Mouse (Mus musculus) limb, embryonic 13.5 days (tissue): ENCODE results near the gene Gm20388. TPM values are rescaled to one million over a fixed set of nuclear protein-coding genes. Genes with fewer than 3 reads are reported as not detected.
"Not testable (repeated sequence)": the region's sequence is repeated elsewhere in the genome, so short reads cannot be mapped to it uniquely, and the experiment has no call there.

Source experiments
- ATAC-seq: fragments of 200-750 bp; cut with Nextera tagmentation; 2 replicates; pipeline ENCODE4 v1.8.0; 2017; ENCODE audit warnings: low read depth, moderate number of reproducible peaks, moderate TSS enrichment; ENCODE audit not compliant: low FRiP score
- H3K27ac ChIP-seq: fragments of 300-500 bp; sonication (generic); 2 replicates; pipeline ENCODE4 v1.5.1; 2015; ENCODE audit warnings: inconsistent platforms, mild to moderate bottlenecking, moderate library complexity
- H3K27me3 ChIP-seq: fragments of 300-500 bp; sonication (generic); 2 replicates; pipeline ENCODE4 v1.6.1; 2015; ENCODE audit warnings: mild to moderate bottlenecking, inconsistent platforms
- H3K36me3 ChIP-seq: fragments of 300-500 bp; sonication (generic); 2 replicates; pipeline ENCODE4 v1.6.1; 2015; ENCODE audit warnings: inconsistent platforms, mild to moderate bottlenecking, moderate library complexity
- H3K4me1 ChIP-seq: fragments of 300-500 bp; sonication (generic); 2 replicates; pipeline ENCODE4 v1.6.1; 2015; ENCODE audit warnings: inconsistent platforms
- H3K4me2 ChIP-seq: fragments of 300-500 bp; sonication (generic); replicated peaks from 2 replicates; pipeline ENCODE4 v1.6.1; 2015; ENCODE audit warnings: inconsistent platforms, mild to moderate bottlenecking, moderate library complexity
- H3K4me3 ChIP-seq: fragments of 300-500 bp; sonication (generic); 2 replicates; pipeline ENCODE4 v1.5.1; 2015; ENCODE audit warnings: moderate library complexity, mild to moderate bottlenecking, inconsistent platforms
- H3K9ac ChIP-seq: fragments of 300-500 bp; sonication (generic); 2 replicates; pipeline ENCODE4 v1.6.1; 2015; ENCODE audit warnings: mild to moderate bottlenecking, inconsistent platforms
- H3K9me3 ChIP-seq: fragments of 300-500 bp; sonication (generic); 2 replicates; pipeline ENCODE4 v1.6.1; 2016; ENCODE audit warnings: inconsistent platforms
- WGBS: fragments of 180-500 bp; shearing (Covaris S2); methylation state at CpG from one replicate; pipeline ENCODE4 v1.1.7; 2015; 5-methylcytosine and 5-hydroxymethylcytosine counted together
- polyA plus RNA-seq: library from polyadenylated mRNA; unstranded; fragments of >200 nt; fragmentation: Nextera tagmentation; extraction: Ambion mirVana; gene quantifications from 2 replicates; pipeline ENCODE4 v1.2.1, GENCODE M21; 2015

Gm20388 gene
- polyA plus RNA-seq, 1 experiment from 2014 or later: 7.1 TPM

DNA sequence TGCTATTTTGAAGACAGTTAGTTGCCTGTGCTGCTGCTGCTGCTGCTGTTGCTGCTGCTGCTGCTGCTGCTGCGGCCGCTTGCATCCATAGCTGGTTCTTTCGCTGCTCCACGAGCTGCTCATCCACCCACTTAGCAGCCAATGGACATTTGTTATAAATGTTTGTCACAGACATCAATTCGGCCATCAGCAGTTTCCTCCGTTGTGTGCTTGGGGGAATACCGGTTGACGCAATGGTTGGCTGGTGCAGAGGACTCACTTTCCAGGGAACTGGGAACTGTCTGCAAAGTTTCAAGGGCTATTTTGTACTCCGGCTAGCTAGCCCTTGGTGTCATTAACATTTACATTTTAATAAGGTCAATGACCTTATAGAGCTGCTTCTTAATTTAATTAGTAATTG, 793.6 kb downstream of the Gm20388 start:
- no peak overlapping the region for H3K9ac ChIP-seq
- no peaks in the 10 kb centered on the region for H3K9me3 ChIP-seq
- H3K4me2 ChIP-seq: no peak overlapping the region
- H3K27ac ChIP-seq: no peak overlapping the region
- no peak overlapping the region for H3K4me3 ChIP-seq
- 22% methylated on average over 9 of the region's 9 CpGs for WGBS
- peaks cover 47% of the 10 kb centered on the region for H3K27me3 ChIP-seq
- H3K36me3 ChIP-seq: no peaks in the 10 kb centered on the region
- ATAC-seq: no peak
- no peaks in the 10 kb centered on the region for H3K4me1 ChIP-seq

DNA sequence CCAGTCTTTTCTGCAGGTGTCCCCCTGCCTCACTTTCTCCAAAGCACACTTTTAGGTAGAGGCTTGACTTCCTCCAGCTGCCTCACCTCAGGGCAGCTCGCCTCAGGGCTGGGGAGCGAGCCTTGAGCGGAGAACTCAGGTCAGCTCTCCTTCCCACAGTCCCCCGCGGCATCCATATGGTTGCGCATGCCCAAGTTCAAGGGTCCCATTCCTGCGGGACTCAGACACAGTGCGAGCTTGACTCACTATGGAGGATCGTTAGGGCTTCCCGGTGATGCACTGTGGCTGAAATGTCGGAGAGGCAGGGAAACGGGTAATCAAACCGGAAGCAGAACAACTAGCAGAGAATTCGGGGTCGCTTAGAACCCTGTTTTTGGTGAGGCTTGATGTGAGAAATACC, 794.5 kb downstream of the Gm20388 start:
- Histone ChIP-seq H3K9me3 (no peaks in the 10 kb centered on the region), H3K4me3 (no peak overlapping the region), H3K4me1 (no peaks in the 10 kb centered on the region), H3K4me2 (no peak overlapping the region), H3K27me3 (peaks cover 44% of the 10 kb centered on the region), H3K27ac (no peak overlapping the region), H3K36me3 (no peaks in the 10 kb centered on the region), H3K9ac (no peak overlapping the region)
- WGBS: 71% methylated on average over 15 of the region's 15 CpGs
- ATAC-seq: no peak

DNA sequence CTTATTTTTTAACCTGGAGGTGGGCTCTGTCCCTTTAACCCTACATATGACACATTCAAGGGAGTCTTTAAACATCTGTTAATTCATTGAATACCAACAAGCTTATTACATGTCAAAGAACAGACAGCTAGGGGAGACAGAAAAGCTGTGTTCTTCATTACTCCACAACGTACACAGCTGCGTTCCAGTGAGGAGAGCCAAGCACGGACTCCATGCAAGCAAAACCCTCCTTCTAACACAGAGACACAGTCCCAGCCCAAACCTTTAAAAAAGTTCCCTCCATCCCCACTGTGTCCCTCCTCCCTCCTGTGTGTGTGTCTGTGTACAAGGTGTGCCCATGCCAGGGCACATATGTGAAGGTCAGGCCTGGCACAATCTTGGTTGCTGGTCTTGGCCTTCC, 795.6 kb downstream of the Gm20388 start:
- H3K27me3 ChIP-seq: peaks cover 42% of the 10 kb centered on the region
- H3K36me3 ChIP-seq: no peaks in the 10 kb centered on the region
- no peaks in the 10 kb centered on the region for H3K4me1 ChIP-seq
- no peak overlapping the region for H3K27ac ChIP-seq
- H3K4me2 ChIP-seq: no peak overlapping the region
- no peaks in the 10 kb centered on the region for H3K9me3 ChIP-seq
- no peak overlapping the region for H3K9ac ChIP-seq
- no peak for ATAC-seq
- 77% methylated on average over 3 of the region's 3 CpGs for WGBS
- H3K4me3 ChIP-seq: no peak overlapping the region

DNA sequence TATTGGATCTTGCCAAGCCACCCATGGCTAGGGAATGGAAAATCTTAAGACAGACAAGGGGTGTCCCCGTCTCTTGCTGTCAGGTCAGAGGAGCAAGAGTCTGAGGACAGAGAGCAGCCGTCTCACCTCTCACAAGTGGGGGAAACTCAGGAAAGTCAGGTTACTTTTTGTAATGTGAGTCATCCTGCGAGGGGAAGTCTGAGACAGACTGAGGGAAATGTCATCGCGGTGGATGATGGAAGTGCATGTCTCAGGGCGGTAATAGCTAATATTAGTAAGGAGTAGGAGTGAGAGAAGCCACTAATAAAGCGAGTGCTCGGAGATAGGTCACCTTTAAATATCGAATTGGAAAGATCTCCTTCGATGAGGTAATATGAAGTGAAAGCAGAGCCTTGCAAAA, 798.5 kb downstream of the Gm20388 start:
- H3K9me3 ChIP-seq: no peaks in the 10 kb centered on the region
- H3K36me3 ChIP-seq: no peaks in the 10 kb centered on the region
- no peak for ATAC-seq
- H3K4me1 ChIP-seq: no peaks in the 10 kb centered on the region
- no peak overlapping the region for H3K9ac ChIP-seq
- WGBS: 82% methylated on average over 10 of the region's 10 CpGs
- H3K27me3 ChIP-seq: peaks cover 16% of the 10 kb centered on the region
- H3K4me2 ChIP-seq: no peak overlapping the region
- H3K27ac ChIP-seq: no peak overlapping the region
- H3K4me3 ChIP-seq: no peak overlapping the region

DNA sequence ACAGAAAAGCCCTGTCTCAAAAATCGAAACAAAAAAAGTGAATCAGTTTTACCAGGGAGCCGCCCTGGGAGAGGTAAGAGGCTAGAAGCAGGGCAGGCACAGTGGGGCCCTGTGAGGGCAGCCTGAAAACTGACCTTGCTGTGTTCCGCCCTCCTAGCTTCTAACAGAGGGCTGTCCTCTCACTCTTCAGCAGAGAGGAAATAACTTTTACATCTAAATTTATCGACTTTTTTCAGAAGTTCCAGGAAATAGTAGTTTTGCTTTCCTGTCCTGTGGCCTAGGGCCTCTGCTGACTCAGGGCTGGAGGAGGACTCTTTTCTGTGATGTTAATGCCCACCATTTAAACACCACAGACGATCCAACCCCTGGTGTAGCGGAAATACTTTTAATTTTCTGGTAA, 804.6 kb downstream of the Gm20388 start:
- Histone ChIP-seq H3K4me1 (peaks cover 7% of the 10 kb centered on the region; the same call in 1 of the 2 replicates), H3K9me3 (no peaks in the 10 kb centered on the region), H3K9ac (no peak overlapping the region), H3K27ac (no peak overlapping the region), H3K27me3 (no peaks in the 10 kb centered on the region), H3K4me2 (no peak overlapping the region), H3K4me3 (no peak overlapping the region), H3K36me3 (no peaks in the 10 kb centered on the region)
- WGBS: 72% methylated on average over 6 of the region's 6 CpGs
- ATAC-seq: no peak

DNA sequence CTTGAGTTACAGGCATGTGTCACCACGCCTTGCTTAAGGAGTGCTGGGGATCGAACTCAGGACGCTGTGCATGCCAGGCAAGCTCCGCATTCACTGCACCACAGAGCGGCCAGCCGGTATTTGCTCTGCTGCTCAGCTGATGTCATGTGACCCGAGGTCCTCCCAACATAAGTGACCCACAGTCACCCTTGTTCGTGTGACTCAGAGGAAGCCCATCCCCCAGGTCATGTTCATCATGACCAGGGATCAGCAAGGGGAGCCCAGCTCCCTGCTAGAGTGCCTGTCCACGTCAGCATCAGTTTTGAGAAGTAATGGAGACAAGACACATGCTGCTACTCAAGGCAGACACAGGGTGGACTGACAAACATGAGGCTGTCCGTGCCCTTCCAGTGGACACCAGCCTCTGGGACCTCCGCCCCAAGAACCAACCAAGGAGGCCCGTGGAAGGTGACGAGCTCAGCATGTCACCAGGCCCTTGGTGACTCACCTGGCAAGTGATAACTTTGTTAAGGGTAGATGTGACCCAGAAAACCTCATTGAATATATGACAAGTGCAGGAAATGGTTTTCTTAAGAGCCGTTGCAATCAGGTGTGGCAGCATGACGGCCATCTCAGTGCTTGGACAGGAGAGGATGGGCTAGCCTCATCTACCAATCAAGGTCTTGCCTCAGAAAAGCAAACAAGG, 805.5 kb downstream of the Gm20388 start:
- Histone ChIP-seq H3K27me3 (peaks cover 3% of the 10 kb centered on the region; the same call in 1 of the 2 replicates), H3K27ac (no peak overlapping the region), H3K36me3 (no peaks in the 10 kb centered on the region), H3K4me3 (no peak overlapping the region), H3K4me2 (no peak overlapping the region), H3K9ac (no peak overlapping the region), H3K4me1 (peaks cover 7% of the 10 kb centered on the region; the same call in 1 of the 2 replicates), H3K9me3 (no peaks in the 10 kb centered on the region)
- 81% methylated on average over 15 of the region's 15 CpGs for WGBS
- ATAC-seq: no peak

DNA sequence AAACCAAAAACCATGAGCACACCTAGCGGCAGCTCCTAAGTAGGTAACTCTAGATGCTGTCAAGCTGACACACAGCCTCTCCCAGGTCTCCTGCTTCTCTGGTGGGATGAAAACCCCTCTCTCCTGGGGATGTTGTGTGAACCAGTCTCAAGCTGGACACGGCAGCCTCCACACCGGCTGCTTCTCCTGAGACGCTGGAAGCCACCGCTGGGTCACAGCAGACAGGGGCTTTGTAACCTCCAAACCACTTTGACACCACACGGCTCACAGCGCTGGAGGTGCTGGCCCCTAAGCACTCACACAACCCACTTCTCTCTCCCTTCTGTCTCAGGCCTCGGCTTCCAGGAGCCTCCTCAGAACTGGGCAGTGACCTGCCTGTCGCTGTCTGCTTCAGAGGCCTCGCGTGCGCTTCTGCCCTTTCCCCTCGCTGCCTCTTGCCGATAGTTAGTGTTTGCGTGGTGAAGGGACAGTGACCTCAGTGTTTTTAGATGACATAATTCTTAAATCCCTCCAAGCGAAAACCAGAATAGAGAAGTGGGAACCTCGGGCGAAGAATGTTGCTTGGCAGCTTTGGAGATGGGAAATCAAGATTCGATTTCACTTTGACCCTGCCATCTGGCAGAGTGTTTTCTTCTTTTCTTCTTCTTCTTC, 809.1 kb downstream of the Gm20388 start:
- no peak overlapping the region for H3K4me2 ChIP-seq
- no peaks in the 10 kb centered on the region for H3K36me3 ChIP-seq
- no peak for ATAC-seq
- no peak overlapping the region for H3K9ac ChIP-seq
- H3K4me1 ChIP-seq: peaks cover 7% of the 10 kb centered on the region; the same call in 1 of the 2 replicates
- H3K9me3 ChIP-seq: peaks cover 5% of the 10 kb centered on the region; the same call in 1 of the 2 replicates
- WGBS: 66% methylated on average over 19 of the region's 19 CpGs
- no peak overlapping the region for H3K4me3 ChIP-seq
- H3K27ac ChIP-seq: no peak overlapping the region
- H3K27me3 ChIP-seq: peaks cover 3% of the 10 kb centered on the region; the same call in 1 of the 2 replicates

DNA sequence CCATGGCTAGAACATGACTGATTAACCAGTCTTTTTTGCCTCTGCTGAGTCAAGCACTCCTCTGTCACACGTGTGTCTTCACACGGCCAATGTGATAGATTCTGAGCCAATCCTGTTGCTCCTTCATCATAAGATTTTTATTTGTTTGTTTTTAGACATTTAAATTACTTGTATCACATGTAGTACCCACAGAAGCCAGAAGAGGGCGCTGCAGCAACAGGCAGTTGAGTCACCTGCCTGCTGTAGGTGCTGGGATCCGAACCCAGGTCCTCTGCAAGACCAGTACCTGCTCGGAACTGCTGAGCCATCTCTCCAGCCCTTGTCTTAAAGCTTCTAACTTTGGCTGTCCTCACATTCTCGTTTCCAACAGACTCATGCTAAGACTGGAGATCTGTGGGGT, 812.4 kb downstream of the Gm20388 start:
- Histone ChIP-seq H3K4me2 (no peak overlapping the region), H3K27me3 (peaks cover 3% of the 10 kb centered on the region; the same call in 1 of the 2 replicates), H3K4me1 (peaks cover 7% of the 10 kb centered on the region; the same call in 1 of the 2 replicates), H3K4me3 (no peak overlapping the region), H3K9ac (no peak overlapping the region), H3K36me3 (no peaks in the 10 kb centered on the region), H3K27ac (no peak overlapping the region), H3K9me3 (peaks cover 5% of the 10 kb centered on the region; the same call in 1 of the 2 replicates)
- no peak for ATAC-seq
- WGBS: 69% methylated on average over 6 of the region's 6 CpGs

DNA sequence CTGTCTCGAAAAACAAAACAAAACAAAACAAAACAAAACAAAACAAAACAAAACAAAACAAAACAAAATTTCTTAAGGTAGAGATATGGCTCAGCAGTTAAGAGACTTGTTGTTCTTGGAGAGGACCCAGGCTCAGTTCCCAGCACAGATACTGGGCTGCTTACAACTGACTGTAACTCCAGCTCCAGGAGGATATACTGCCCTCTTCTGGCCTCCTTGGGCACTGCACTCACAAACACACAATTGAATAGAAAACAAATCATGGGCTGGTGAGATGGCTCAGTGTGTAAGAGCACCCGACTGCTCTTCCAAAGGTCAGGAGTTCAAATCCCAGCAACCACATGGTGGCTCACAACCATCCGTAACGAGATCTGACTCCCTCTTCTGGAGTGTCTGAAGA, 813.5 kb downstream of the Gm20388 start:
- WGBS: 89% methylated on average over 4 of the region's 4 CpGs
- H3K9me3 ChIP-seq, H3K27me3 ChIP-seq, H3K9ac ChIP-seq, H3K4me1 ChIP-seq, ATAC-seq, H3K4me3 ChIP-seq, H3K36me3 ChIP-seq, H3K27ac ChIP-seq, H3K4me2 ChIP-seq: not testable (repeated sequence)

DNA sequence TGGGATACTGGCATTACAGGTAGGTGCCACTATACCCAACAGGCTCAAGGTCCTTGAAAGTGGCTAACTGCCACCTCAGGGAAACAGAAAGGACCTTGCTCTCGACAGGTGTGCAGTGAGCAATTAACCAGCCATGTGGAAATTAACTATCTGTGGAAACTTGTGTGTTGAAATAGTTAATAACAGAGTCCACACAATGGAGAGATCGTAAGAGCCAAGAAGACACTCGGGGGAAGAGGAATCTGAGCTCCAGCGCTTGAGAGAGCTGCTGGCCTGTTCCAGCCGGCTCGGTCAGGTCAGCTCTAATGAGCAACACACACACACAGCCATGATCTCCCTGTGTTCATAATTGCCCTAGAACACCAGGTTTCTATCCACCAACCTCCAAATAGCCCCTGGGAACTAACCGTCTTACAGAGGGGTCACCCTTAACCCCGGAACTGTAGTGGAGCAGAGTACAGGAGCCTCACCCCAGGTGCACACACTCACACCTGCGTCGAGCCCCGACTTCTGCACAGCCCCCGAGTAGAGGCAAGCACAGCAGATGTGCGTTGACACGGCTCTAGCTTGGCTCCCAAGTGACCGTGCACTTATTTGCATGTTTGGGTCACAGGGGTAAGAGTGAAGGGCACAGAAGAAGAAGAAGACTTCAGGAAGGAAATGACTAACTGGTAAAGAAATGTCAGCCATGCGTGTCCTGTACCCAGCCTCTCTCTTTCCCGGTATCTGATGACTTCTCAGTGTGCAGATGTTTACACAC, 814.4 kb downstream of the Gm20388 start:
- Histone ChIP-seq H3K27ac (no peak overlapping the region), H3K4me3 (no peak overlapping the region), H3K27me3 (peaks cover 10% of the 10 kb centered on the region; the same call in 1 of the 2 replicates), H3K9me3 (peaks cover 5% of the 10 kb centered on the region; the same call in 1 of the 2 replicates), H3K4me2 (no peak overlapping the region), H3K9ac (no peak overlapping the region), H3K36me3 (no peaks in the 10 kb centered on the region), H3K4me1 (no peaks in the 10 kb centered on the region)
- ATAC-seq: no peak; the same call in 1 of the 2 replicates
- WGBS: 54% methylated on average over 17 of the region's 17 CpGs

DNA sequence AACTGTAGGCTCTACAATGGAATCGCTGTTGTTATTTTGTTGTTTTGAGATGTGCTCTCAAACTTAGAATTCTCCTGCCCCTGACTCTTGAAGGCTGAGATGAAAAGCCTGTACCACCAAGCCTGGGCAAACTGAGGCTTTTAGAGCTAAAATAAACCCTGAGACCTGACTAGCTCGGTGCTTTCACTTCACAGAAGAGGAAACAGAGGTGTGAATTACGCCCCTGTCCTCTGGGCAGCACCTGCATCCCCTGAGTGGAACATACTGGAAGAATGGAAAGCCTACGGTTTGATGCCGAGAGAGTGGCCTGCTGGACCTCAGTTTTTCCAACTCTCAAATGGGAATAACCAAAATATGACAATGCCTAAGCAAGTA, 814.9 kb downstream of the Gm20388 start:
- Histone ChIP-seq H3K27me3 (peaks cover 14% of the 10 kb centered on the region; the same call in 1 of the 2 replicates), H3K27ac (no peak overlapping the region), H3K4me2 (no peak overlapping the region), H3K4me3 (no peak overlapping the region), H3K9ac (no peak overlapping the region), H3K36me3 (no peaks in the 10 kb centered on the region), H3K4me1 (no peaks in the 10 kb centered on the region), H3K9me3 (peaks cover 5% of the 10 kb centered on the region; the same call in 1 of the 2 replicates)
- 74% methylated on average over 5 of the region's 5 CpGs for WGBS
- no peak for ATAC-seq

DNA sequence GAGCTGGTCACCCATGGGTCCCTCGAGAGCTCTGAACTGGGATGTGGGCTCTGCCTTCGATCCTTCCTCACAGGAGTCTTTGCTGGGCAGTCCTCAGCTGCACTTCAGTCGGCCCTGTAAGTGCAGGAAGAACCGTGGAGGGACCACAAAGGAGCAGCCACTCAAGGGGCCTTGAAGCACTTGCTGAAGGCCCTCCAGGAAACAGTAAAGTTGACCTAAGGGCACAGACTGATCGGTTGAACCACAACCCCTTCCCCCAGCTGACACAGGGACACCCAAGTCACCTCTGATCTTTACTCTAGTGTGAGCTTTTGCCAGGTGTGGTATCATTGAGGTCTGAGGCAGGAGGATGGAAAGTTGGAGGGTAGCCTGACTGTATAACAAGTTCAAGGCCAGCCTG, 815.4 kb downstream of the Gm20388 start:
- Histone ChIP-seq H3K4me2 (no peak overlapping the region), H3K27ac (no peak overlapping the region), H3K27me3 (peaks cover 12% of the 10 kb centered on the region; the same call in 1 of the 2 replicates), H3K9ac (no peak overlapping the region), H3K4me1 (no peaks in the 10 kb centered on the region), H3K9me3 (peaks cover 5% of the 10 kb centered on the region; the same call in 1 of the 2 replicates), H3K4me3 (no peak overlapping the region), H3K36me3 (no peaks in the 10 kb centered on the region)
- ATAC-seq: no peak
- WGBS: 72% methylated on average over 5 of the region's 5 CpGs
